Mouse (Mus musculus) right cerebral cortex, adult 18-20 months (tissue): ENCODE results near the gene Slc12a9.
"Not testable (repeated sequence)": the region's sequence is repeated elsewhere in the genome, so short reads cannot be mapped to it uniquely, and the experiment has no call there.

ENCODE experiments used
- DNase-seq: peaks from one replicate; pipeline ENCODE4 v3.0.0; 2022; ENCODE audit warnings: mixed read lengths

Gene Slc12a9

DNA sequence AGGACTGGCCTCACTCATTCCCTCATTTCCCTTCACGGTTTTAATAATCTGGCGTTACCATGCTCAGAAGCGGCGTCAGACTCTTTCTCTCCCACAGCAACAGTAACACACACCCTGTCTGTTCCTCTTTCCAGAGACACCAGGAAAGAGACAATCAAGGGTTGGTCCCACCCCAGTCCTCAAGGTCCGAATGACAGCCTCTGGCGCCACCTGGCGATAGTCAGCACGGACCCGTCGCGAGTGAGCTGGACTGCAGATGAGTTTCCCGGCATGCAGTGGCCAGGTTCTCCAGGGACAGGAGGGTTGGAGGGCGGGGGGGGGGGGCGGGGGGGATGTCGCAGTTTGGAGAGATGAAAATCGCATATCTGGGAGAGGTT lies 46.8 kb downstream of the Slc12a9 start:
- DNase-seq, result peak; percentile 92

DNA sequence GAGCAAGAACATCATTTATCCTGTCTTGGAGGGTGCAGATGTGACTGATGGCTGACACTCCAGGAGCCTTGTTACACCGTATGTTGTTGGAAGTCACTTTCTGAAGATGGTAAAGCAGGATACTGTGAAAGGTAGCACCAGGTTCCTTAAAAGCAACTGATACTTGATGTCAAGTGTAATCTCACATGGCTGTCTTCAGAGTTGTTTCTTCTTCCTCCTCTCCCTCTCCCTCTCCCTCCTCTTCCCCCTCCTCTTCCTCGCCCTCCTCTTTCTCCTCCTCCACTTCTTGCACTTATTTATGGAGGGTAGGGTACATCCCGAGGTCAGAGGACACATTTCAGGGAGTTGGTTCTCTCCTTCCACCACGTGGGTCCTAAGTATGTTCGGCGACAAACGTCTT lies 47.4 kb downstream of the Slc12a9 start:
- DNase-seq, result no peak

DNA sequence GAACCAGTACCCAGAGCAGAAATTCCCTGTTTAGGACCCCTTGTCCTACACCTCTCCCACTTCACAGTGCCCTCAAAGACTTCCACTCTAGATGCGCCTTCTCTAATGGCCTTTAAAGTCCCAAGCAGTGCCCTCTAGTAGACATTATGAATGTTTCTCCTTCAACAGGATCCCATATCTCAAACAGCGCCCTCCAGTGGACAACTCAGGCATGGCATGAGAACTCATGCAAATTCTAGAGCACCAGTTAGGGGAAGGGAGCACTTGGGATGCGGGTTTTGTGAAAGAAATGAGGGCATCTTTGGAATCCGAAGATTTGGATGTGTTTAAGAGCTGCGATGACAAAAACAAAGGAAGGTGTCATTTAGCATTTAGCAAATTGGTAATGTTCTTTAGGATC lies 48.4 kb downstream of the Slc12a9 start:
- DNase-seq, result no peak

DNA sequence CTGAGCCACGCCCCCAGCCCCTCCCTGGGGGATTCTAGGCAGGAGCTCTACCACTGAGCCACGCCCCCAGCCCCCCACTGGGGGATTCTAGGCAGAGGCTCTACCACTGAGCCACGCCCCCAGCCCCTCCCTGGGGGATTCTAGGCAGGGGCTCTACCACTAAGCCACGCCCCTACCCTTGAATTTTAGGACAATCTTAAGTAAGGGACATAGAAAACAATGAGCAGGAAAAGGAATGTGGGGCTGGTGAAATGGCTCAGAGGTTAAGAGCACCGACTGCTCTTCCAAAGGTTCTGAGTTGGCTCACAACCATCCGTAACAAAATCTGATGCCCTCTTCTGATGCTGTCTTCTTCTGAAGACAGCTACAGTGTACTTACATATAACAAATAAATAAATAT lies 49.0 kb downstream of the Slc12a9 start:
- not testable (repeated sequence) for DNase-seq

DNA sequence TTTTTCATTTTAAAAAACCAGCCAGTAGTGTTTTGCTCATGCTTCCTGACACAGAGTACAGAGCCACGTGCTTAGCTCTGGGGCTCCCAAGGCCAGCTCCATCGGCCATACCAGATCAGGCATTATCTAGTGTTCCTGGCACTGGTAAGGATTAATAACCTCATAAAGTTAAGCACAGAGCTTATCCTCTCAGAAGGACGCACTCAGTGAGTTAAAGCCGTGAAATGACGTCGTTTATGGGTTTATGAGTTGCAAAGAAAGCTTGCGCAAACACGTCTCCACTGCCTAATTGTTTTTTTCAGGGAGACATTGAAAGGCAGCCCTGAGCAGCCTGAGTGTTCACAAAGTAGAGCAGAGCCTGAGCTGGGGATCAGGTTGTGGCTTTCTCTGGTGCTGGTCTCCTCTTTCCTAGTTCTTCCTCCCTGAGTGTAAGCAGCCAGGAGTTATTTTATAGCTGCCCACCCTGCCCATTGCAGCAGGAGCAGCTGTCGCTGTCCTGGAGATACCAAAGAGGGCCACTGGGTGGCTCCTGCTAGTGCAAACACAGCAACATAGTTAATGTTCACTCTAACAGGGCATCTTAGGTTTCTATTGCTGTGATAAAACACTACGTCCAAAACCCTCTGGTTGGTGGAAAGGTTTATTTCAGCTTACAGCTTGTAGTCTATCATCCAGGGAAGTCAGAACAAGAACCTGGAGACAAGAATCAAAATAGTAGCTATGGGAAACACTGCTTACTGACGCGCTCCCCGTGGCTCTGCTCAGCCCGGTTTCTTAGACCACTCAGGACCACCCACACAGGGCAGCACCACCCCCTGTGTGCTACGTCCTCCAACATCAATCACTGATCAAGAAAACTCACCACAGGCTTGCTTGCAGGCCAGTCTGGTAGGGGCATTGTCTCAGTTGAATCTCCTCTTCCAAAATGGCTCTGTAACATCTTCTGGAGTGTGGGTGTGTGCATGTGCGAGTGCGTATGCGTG lies 55.7 kb downstream of the Slc12a9 start:
- no peak for DNase-seq

DNA sequence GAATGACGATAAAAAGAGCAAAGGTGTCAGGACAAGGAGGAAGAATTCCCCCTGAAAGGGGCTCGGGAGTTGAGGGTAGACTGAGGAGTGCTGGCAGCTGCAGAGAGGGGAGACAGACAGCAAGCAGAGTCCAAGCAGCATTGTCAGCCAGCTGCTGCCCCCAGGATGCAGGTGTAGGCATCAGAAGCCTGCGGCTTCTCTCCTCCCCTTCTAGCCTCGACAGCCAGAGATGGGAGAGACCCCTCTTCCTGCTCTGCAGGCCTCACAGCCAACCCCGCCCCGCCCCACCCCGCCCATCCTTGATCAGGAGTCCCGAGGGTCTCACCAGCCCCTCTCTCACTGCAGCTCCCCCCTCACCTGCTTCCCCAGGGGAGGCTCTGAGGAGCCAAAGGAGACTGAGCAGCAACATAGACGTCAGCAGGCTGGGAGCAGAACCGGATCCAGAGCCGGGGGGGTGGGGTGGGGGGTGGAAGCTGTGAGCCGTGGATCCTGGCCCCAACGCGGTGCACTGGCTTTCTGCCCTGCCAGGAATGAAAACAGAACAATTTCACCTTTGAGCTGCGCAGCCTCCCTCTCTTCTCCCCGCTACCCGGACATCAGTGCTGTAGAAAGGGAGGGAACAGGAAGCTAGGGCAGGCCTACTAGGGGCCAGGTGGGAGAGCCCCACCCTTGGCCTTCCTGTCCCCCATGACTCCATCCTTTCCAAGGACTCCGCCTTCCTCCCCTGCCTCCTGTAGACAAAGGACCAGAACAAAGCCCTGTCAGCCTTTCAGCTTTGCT lies 65.1 kb downstream of the Slc12a9 start:
- no peak for DNase-seq

DNA sequence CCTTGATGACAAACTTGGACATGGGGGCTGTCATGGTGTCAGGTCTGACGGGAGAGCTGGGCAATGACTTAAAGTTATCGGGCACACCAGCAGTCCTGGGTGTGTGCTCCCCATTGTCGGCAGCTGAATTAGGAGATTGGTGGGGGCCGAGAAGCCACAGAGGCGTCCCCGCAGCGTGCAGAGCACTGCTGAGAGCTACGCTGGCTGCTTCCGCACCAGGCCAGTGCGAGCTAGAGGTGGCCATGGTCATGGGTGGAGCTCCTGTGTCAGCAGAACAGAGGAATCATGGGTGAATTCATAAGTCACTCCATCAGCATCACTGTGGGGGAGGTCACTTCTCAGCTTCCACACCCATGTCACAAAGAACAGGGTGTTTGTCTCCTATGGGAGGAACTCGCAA lies 68.6 kb downstream of the Slc12a9 start:
- no peak for DNase-seq
